Mouse (Mus musculus) heart, embryonic 13.5 days (tissue): ENCODE results near the gene Map2k2. TPM values are rescaled to one million over a fixed set of nuclear protein-coding genes. Genes with fewer than 3 reads are reported as not detected.
A peak's percentile ranks its signal among the peaks of the same experiment; 100 is the strongest.
"Not testable (repeated sequence)": the region's sequence is repeated elsewhere in the genome, so short reads cannot be mapped to it uniquely, and the experiment has no call there.

Experiments used
- ATAC-seq: fragments of 200-750 bp; cut with Nextera tagmentation; 2 replicates; pipeline ENCODE4 v1.8.0; 2017; ENCODE audit warnings: moderate TSS enrichment; ENCODE audit not compliant: insufficient number of reproducible peaks, low FRiP score, low TSS enrichment; ENCODE audit errors: extremely low read depth
- H3K27ac ChIP-seq: fragments of 300-500 bp; sonication (generic); replicated peaks from 2 replicates; pipeline ENCODE4 v1.5.1; 2015; ENCODE audit warnings: moderate library complexity, mild to moderate bottlenecking, inconsistent platforms
- H3K27me3 ChIP-seq: fragments of 300-500 bp; sonication (generic); replicated peaks from 2 replicates; pipeline ENCODE4 v1.6.1; 2015; ENCODE audit warnings: mild to moderate bottlenecking, inconsistent platforms
- H3K36me3 ChIP-seq: fragments of 300-500 bp; sonication (generic); 2 replicates; pipeline ENCODE4 v1.6.1; 2015; ENCODE audit warnings: mild to moderate bottlenecking, inconsistent platforms
- H3K4me1 ChIP-seq: fragments of 300-500 bp; sonication (generic); 2 replicates; pipeline ENCODE4 v1.6.1; 2015; ENCODE audit warnings: inconsistent platforms
- H3K4me2 ChIP-seq: fragments of 300-500 bp; sonication (generic); 2 replicates; pipeline ENCODE4 v1.6.1; 2015; ENCODE audit warnings: inconsistent platforms, mild to moderate bottlenecking, moderate library complexity
- H3K4me3 ChIP-seq: fragments of 300-500 bp; sonication (generic); 2 replicates; pipeline ENCODE4 v1.5.1; 2015; ENCODE audit warnings: moderate library complexity, mild to moderate bottlenecking, inconsistent platforms
- H3K9ac ChIP-seq: fragments of 300-500 bp; sonication (generic); 2 replicates; pipeline ENCODE4 v1.6.1; 2015; ENCODE audit warnings: inconsistent platforms, mild to moderate bottlenecking, moderate library complexity
- H3K9me3 ChIP-seq: fragments of 300-500 bp; sonication (generic); 2 replicates; pipeline ENCODE4 v1.6.1; 2016; ENCODE audit warnings: inconsistent platforms
- WGBS: fragments of 180-500 bp; shearing (Covaris S2); methylation state at CpG from one replicate; pipeline ENCODE4 v1.1.7; 2015; ENCODE audit warnings: mixed read lengths; 5-methylcytosine and 5-hydroxymethylcytosine counted together
- polyA plus RNA-seq: library from polyadenylated mRNA; unstranded; fragments of >200 nt; fragmentation: Nextera tagmentation; extraction: Ambion mirVana; gene quantifications from 2 replicates; pipeline ENCODE4 v1.2.1, GENCODE M21; 2015

Gene Map2k2
- polyA plus RNA-seq, 1 experiment from 2014 or later: 150 TPM

- Histone ChIP-seq H3K4me1 (peaks cover 29% of the 10 kb centered on the region), H3K4me2 (peak overlapping the region; percentile 91), H3K9me3 (no peaks in the 10 kb centered on the region), H3K4me3 (peak overlapping the region; percentile 83), H3K36me3 (peaks cover 17% of the 10 kb centered on the region), H3K27me3 (no peaks in the 10 kb centered on the region), H3K9ac (peak overlapping the region; percentile 85), H3K27ac (peak overlapping the region; percentile 76)
- 9% methylated on average over 5 of the region's 5 CpGs for WGBS
- peak; percentile 27; the same call in 1 of the 2 replicates for ATAC-seq
Measured at GRCm38 (mm10) chr10:81168087-81168431, 62.3 kb downstream of the Map2k2 start.

DNA sequence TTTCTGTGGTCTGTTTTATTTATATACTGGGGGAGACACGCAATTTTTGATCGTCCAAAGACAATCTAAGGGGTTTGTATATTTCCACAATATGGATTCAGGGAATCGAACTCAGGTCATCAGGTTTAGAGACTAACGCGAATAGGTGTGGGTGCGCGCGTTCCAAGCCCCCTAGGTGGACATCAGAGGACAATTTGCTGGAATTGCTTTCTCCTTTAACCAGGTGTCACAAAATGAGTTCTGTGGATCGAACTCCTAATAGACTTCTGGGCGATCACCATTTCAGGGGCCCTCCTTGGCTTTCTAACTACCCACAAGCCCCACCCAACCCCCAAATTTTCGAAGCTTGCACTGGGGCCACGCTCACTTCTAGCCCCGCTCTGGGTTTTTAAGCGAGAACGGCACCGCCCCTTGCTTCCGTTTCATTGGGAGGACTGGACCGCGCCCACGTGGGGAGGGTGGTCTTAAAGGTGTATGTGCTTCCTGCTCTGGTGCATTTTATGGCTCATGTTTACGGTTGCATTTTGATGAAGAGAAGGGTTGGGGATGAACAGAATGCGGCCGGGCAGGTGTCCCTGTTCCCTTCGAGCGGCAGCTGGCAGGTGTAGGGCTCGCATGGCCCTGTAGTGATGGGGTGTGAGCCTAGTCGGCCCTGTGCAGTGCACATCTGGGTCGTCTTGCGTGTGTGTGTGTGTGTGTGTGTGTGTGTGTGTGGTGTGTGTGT, 63.0 kb downstream of the Map2k2 start:
- no peaks in the 10 kb centered on the region for H3K27me3 ChIP-seq
- H3K4me1 ChIP-seq: peaks cover 35% of the 10 kb centered on the region
- H3K27ac ChIP-seq: peak overlapping the region; percentile 76
- H3K36me3 ChIP-seq: peaks cover 11% of the 10 kb centered on the region
- H3K9ac ChIP-seq: peak overlapping the region; percentile 85
- peak overlapping the region; percentile 83 for H3K4me3 ChIP-seq
- no peak; the same call in 1 of the 2 replicates for ATAC-seq
- H3K4me2 ChIP-seq: peak overlapping the region; percentile 91
- WGBS: 4% methylated on average over 27 of the region's 29 CpGs
- no peaks in the 10 kb centered on the region for H3K9me3 ChIP-seq

DNA sequence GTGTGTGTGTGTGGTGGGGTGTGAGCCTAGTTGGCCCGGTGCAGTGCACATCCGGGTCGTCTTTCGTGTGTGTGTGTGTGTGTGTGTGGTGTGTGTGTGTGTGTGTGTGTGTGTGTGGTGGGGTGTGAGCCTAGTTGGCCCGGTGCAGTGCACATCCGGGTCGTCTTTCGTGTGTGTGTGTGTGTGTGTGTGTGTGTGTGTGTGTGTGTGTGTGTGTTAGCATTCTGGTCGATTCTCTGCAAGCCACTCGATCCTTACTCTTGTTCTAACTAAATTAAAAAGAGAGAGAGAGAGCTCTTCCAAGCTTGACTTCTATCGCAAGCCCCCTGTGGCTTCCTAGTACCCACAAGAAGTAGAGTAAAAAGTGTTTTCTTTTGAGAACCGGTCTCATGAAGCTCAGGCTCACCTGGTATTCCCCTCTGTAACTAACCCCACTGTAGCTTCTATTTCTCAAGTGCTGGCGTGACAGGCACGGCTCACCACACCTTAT, 63.7 kb downstream of the Map2k2 start:
- H3K36me3 ChIP-seq, H3K27ac ChIP-seq, H3K27me3 ChIP-seq, ATAC-seq, H3K9me3 ChIP-seq: not testable (repeated sequence)
- peaks cover 43% of the 10 kb centered on the region for H3K4me1 ChIP-seq
- WGBS: 60% methylated on average over 4 of the region's 14 CpGs
- peak overlapping the region; percentile 9 for H3K4me3 ChIP-seq
- peak overlapping the region; percentile 40; the same call in 1 of the 2 replicates for H3K9ac ChIP-seq
- H3K4me2 ChIP-seq: peak overlapping the region; percentile 91

- Histone ChIP-seq H3K4me1 (peaks cover 41% of the 10 kb centered on the region), H3K4me2 (peak overlapping the region; percentile 57)
- 6% methylated on average over 21 of the region's 21 CpGs for WGBS
Measured at GRCm38 (mm10) chr10:81173132-81173531, 67.4 kb downstream of the Map2k2 start.

DNA sequence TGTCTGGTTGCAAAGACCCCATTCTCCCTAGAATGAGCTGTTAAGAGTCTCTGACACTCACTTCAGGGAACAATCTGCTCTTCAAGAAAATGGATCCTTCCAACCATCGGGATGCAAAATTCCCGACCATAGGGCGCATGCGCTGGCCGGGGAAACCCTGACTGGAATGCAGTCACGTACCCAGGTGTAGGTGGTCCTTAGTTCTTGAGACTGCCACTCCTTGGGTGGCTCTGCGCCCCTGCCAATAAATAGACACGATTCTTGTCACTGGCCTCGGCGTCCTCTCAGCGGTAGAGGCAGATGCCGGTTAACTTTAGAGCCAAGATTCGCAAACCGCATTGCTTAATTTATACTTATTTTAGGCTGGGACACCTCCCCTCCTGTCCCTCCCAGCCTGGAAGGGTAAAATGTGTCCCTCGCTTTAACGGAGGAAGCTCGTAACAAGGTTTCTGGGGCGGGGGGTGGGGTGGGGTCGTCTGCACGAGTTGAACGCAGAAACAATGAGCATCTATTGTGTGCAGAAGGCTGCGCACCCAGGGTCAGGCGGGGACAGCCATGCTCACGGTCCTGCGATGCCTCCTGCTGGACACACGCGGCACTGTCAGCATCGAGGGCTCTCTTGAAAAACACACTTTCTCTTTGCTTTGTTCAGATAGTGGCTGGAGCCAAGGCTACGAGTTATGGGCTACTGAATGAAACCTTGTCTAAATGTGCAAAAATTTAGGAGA, 69.1 kb downstream of the Map2k2 start:
- 2% methylated on average over 29 of the region's 29 CpGs for WGBS
- Histone ChIP-seq H3K9me3 (no peaks in the 10 kb centered on the region), H3K9ac (peak overlapping the region; percentile 66), H3K4me2 (peak overlapping the region; percentile 67), H3K27me3 (no peaks in the 10 kb centered on the region), H3K4me3 (peak overlapping the region; percentile 38), H3K27ac (peak overlapping the region; percentile 93), H3K36me3 (peaks cover 27% of the 10 kb centered on the region), H3K4me1 (peaks cover 52% of the 10 kb centered on the region)
- no peak for ATAC-seq

More at GRCm38 (mm10) chr10:81173132-81173531, 67.4 kb downstream of the Map2k2 start:
- Histone ChIP-seq H3K36me3 (peaks cover 10% of the 10 kb centered on the region), H3K4me3 (peak overlapping the region; percentile 13; the same call in 1 of the 2 replicates), H3K27ac (peak overlapping the region; percentile 85), H3K27me3 (no peaks in the 10 kb centered on the region), H3K9me3 (no peaks in the 10 kb centered on the region), H3K9ac (peak overlapping the region; percentile 73)
- ATAC-seq: no peak

- peak overlapping the region; percentile 98 for H3K4me2 ChIP-seq
- WGBS: 6% methylated on average over 4 of the region's 4 CpGs
- H3K9me3 ChIP-seq, H3K27me3 ChIP-seq, ATAC-seq: not testable (repeated sequence)
- peak overlapping the region; percentile 25; the same call in 1 of the 2 replicates for H3K9ac ChIP-seq
- H3K27ac ChIP-seq: peak overlapping the region; percentile 93
- H3K4me1 ChIP-seq: peaks cover 58% of the 10 kb centered on the region
- peak overlapping the region; percentile 95 for H3K4me3 ChIP-seq
- H3K36me3 ChIP-seq: peaks cover 32% of the 10 kb centered on the region
Measured at GRCm38 (mm10) chr10:81175345-81175701, 69.6 kb downstream of the Map2k2 start.

DNA sequence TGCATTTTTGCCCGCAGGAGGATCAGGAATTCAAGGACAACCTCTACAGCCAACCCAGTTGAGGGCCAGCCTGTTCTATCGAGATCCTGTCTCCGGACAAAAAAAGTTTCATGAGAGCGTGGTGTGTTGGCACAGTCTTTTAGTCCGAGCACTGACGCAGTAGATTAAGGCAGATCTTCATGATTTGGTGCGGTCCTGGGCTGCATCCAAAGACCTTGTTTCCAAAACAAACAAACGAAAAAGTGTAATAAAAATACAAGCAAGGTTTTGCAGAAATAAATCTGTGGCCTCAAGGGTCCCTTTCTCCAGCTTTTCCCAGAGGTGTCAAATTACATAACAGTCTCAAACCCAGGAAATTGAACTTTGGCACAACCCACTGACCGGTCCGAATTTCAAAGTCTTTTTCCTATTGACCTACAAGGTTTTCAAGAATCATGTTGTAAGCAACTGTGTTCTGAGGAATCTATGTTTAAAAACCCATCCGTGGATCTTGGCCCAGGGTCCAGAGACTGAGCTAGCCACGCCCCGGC, 70.3 kb downstream of the Map2k2 start:
- peak overlapping the region; percentile 93 for H3K27ac ChIP-seq
- 4% methylated on average over 13 of the region's 13 CpGs for WGBS

DNA sequence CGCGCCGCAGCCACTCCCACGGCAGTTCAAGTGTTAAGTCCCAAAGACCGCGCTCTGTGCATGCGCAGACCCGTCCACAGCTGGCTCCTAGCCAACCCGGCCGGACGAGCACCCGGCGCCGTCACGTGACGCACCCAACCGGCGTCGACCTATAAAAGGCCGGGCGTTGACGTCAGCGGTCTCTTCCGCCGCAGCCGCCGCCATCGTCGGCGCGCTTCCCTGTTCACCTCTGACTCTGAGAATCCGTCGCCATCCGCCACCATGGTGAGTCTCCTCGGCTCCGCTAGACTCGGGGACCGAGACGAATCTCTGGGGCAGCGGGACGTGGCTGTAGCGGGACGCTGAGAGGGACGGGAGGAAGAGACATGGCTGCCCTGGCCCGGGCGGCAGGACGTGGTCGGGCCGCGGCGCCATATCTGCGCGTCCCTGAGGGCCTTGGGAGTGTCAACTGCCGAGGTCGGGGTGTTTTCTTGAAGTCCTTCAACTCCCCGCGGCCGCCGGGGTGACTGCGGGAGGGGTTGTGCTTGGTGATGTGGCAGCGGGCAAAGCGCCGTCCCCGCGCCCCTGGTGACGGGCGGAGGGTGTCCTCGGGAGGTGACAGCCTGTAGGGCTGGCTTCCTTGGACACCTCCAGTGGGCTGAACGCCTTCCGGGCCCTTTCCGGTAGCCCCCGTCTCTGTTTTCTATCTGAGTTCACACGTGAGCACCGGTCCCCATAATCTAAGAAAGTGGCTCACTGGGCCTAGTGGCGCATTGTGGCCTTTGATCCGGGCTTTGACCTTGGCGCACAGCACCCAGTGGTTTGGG, 71.0 kb downstream of the Map2k2 start, which contains the start of gene Eef2:
Gene Eef2 (plus strand): TSS at position 166 of the 806 bp plus-strand sequence.
- peaks cover 46% of the 10 kb centered on the region for H3K36me3 ChIP-seq
- peak within 1 kb of the TSS; percentile 95 for H3K4me3 ChIP-seq
- H3K4me2 ChIP-seq: peak within 1 kb of the TSS; percentile 98
- WGBS: under 1% methylated on average over 77 of the region's 77 CpGs
- H3K9me3 ChIP-seq: no peaks in the 10 kb centered on the region
- H3K27ac ChIP-seq: peak within 1 kb of the TSS; percentile 93
- peak; percentile 83 for ATAC-seq
- H3K9ac ChIP-seq: peak within 1 kb of the TSS; percentile 99
- no peaks in the 10 kb centered on the region for H3K27me3 ChIP-seq
- peaks cover 69% of the 10 kb centered on the region for H3K4me1 ChIP-seq

More for the DNA sequence above, 70.3 kb downstream of the Map2k2 start:
- peaks cover 63% of the 10 kb centered on the region for H3K4me1 ChIP-seq
- peak; percentile 6; the same call in 1 of the 2 replicates for ATAC-seq
- peak overlapping the region; percentile 95 for H3K4me3 ChIP-seq
- H3K9me3 ChIP-seq: no peaks in the 10 kb centered on the region
- H3K27me3 ChIP-seq: no peaks in the 10 kb centered on the region
- peak overlapping the region; percentile 98 for H3K4me2 ChIP-seq
- peaks cover 39% of the 10 kb centered on the region for H3K36me3 ChIP-seq
- peak overlapping the region; percentile 57 for H3K9ac ChIP-seq

- Histone ChIP-seq H3K9ac (peak overlapping the region; percentile 99), H3K9me3 (no peaks in the 10 kb centered on the region), H3K27me3 (no peaks in the 10 kb centered on the region), H3K27ac (peak overlapping the region; percentile 93), H3K4me3 (peak overlapping the region; percentile 95), H3K4me2 (peak overlapping the region; percentile 98), H3K4me1 (peaks cover 78% of the 10 kb centered on the region), H3K36me3 (peaks cover 54% of the 10 kb centered on the region)
- WGBS: 6% methylated on average over 16 of the region's 16 CpGs
- no peak for ATAC-seq
Measured at GRCm38 (mm10) chr10:81177491-81177925, 71.8 kb downstream of the Map2k2 start.

DNA sequence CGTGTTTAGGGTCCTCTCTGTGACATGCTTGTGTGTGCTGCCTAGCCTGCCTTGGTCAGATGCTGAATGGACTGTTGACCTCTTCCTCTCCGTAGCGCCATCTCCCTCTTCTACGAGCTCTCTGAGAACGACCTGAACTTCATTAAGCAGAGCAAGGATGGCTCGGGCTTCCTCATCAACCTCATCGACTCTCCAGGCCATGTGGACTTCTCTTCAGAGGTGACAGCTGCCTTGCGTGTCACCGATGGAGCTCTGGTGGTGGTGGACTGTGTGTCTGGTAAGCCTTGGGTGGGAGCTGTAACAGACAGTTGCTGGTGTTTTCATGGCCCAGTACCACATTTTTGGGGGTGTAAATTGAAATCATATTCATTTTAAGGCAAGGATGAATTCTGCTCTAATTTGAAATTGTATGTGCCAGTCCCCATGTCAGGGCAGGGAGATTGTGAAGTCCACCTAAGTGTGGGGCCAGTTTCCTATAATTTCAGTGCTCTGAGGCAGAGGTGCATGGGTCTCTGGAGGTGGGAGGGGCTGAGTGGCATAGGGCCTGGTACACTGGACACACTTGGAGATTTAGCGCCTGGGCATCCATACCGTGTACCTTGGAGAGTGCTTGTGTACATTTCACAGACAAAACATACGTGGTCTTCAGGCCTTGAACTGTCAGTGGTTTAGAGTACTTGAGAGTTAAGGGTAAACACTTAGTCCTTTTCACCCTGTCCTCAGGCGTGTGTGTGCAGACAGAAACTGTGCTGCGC, 72.4 kb downstream of the Map2k2 start:
- no peak for ATAC-seq

More for the DNA sequence above, 72.4 kb downstream of the Map2k2 start:
- Histone ChIP-seq H3K27me3 (no peaks in the 10 kb centered on the region), H3K4me2 (peak overlapping the region; percentile 98), H3K27ac (peak overlapping the region; percentile 93), H3K4me1 (peaks cover 77% of the 10 kb centered on the region), H3K4me3 (peak overlapping the region; percentile 95), H3K36me3 (peaks cover 55% of the 10 kb centered on the region), H3K9me3 (no peaks in the 10 kb centered on the region), H3K9ac (peak overlapping the region; percentile 99)
- 54% methylated on average over 14 of the region's 14 CpGs for WGBS
